Mouse (Mus musculus): ENCODE results near the gene Oard1. TPM values are rescaled to one million over a fixed set of nuclear protein-coding genes. Genes with fewer than 3 reads are reported as not detected.

The Oard1 gene
- total RNA-seq (2021): 10 to 100 TPM; 17.3 to 21.3 TPM
- long read RNA-seq, experiment 1, transcript Oard1-202 (6 exons, 1,324 nt): major isoform, 18 of 37 reads
- long read RNA-seq, experiment 1, partial matches to known transcripts: 4 of 37 reads
- long read RNA-seq, experiment 1, other reads (novel, unspliced or antisense): 12 of 37 reads
- long read RNA-seq, experiment 2, transcript Oard1-202 (6 exons, 1,324 nt): major isoform, 18 of 25 reads
- long read RNA-seq, experiment 2, partial matches to known transcripts: 0 of 25 reads
- long read RNA-seq, experiment 2, other reads (novel, unspliced or antisense): 6 of 25 reads

DNA sequence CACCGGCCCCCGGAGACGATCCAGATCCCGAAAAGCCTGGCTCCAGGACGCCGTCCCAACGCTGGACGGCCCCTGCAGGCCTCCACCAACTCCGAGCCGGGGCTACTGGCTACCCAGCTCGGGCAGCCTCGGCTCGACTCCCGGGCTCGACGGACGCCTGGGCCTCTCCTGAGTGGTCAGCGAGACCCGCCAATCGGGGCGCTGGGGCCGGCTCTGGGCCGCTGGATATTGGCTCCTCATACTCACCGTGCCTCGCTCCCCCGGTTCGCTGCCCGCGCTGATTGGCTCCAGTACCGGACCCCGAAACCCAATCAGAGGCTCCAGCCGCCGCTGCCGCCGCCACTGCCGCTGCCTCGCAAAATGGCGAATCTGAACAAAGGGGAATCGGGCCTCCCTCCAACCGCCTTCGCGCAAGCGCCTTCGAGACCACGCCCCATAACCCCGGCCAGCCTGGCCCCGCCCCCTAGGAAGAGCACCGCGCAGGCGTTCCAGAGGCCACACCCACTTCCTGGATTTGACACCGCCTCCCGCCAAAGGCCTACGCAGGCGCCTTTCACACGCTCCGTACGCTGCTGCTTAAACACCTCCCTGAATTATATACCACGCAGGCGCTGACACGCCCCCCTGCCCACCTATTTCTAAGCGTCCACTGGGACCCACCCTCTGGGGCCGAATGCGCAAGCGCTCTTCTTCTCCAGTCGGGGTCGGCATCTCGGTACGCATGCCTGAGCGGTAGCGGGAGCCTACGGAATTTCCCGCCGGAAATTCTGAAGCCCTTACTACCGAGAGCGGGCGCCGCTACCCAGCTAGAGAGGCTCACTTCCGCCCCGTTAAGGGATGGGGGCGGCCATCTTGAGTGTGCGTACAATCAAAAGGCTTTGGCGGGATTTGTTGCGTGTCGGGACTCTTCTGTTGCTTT is at the start of gene Oard1, which contains the start of gene Nfya:
Gene Oard1 (plus strand): TSS at position 635 of the 919 bp plus-strand sequence.
Gene Nfya (minus strand): TSS at position 527 of the 919 bp plus-strand sequence.
- DNase-seq: peak; percentile 100

DNA sequence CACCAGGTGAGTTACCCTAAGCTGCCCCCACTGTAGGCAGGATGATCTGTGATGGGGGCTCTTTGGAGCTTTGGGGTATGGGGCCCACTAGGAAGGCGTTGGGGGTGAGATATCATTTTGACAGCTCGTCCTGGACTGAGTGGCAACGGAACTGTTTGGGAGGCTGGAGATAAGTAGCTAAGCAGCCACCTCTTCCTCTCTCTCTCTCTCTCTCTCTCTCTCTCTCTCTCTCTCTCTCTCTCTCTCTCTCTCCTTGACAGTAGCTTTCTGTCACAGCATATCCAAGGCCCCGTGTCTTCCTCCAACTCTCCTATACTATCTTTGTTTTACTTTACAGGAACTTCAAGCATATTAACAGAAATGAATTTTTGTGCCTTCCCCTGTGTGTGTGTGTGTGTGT is 49.4 kb upstream of the Oard1 start:
- no peak for DNase-seq

DNA sequence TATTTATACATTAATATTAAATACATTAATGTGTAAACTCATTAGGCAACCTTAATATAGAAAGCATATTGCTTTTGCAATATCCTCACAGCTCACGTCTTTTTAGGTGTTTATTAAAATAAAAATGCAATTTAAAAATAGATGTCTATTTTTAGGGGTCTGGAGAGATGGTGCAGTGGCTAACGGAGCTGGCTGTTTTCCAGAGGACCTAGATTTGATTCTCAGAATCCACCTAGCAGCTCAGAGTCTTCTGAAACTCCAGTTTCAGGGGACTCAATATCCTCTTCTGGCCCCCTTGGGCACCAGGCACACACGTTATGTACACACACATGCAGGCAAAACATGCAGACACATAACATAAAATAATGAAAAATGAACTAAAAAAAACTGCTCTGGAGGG is 47.5 kb upstream of the Oard1 start:
- DNase-seq: peak; percentile 33 to 38

DNA sequence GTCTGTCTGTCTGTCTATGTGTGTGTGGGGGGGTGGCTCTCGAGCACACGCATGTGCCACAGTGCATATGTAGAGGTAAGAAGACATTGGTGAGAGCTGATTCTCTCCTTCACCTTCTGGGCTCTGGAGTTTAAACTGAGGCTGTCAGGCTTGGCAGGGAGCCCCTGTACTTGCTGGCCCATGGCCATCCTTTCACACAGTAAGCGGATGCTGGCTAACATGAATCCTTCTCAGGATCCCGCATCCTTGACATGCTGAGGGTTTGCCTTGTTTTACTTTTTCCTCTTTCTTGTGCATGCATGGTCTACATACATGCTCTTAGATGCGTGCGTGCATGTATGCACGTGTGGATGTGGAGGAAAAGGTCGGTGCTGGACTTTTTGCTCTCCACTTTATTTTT is 46.8 kb upstream of the Oard1 start:
- peak; percentile 50 to 72 for DNase-seq

DNA sequence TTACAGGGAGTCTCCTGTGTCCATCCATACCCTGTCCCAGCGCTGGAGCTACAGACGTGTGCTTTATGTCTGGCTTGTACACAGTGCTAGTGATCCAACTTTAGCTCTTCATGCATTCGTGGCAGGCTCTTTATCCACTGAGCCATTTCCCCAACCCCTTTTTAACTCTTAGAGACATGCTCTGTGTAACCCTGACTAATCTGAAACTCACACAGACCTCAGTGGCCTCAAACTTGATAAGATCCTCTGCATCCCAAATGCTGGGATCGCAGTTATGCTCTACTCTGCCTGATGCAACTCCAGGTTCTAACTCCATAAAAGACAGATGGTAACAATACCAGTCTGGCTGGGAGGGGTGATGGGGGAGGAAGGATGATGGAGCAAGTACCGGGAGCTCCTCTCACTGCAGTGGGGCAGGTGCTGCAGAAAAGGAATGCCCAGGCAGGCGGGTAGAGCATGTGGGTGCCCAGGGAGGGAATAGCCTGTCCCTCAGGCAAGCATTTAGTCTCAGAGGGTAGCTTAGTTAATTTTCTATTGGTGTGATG is 46.3 kb upstream of the Oard1 start:
- DNase-seq: no peak

DNA sequence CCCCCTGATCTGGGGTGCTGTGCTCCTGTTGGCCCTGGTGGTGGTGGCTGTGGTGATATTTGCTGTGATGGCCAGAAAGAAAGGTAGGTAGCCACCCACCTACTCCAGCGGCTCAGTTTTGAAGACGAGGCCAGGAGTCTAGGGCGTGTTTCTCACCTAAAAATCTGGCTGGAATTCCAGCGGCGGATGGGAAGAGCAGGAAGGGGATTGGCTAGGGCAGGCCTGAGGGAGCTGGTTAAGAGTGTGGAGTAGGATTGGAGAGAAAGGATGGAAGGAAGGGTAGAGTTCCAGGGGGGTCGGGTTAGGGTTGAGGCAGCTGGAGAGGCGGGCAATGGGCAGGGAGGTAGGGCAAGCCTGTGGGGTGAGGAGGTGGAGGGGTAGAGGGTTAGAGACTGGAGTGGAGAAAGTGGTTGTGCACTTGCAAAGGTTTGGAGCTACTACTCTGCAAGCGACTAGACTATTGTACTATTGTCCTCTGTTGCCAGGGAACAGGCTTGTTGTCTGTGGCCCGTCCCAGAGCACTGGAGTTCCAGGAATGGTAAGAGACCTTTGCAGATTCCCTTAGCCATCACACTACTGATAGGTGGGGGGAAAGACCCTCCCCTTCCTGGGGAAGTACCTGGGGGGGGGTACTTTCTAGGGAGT is 44.2 kb upstream of the Oard1 start:
- no peak for DNase-seq

DNA sequence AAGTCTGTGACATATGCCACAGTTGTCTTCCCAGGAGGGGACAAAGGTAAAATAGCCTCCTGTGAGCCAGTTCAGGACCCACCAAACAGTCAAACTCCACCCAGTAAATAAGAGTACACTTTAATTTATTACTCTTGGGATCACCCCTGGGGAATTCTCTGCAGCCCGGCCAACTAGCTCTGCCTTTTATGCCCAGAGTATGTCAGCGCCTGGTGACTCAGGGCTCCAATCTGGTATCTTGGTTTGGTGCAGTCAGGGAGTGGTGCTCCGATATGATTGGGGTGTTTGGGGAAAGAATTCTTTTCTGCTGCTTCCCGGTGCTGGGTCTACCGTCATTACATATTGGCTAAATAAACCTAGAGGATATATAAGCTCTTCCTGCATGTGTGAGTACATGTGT is 43.0 kb upstream of the Oard1 start:
- DNase-seq: no peak

DNA sequence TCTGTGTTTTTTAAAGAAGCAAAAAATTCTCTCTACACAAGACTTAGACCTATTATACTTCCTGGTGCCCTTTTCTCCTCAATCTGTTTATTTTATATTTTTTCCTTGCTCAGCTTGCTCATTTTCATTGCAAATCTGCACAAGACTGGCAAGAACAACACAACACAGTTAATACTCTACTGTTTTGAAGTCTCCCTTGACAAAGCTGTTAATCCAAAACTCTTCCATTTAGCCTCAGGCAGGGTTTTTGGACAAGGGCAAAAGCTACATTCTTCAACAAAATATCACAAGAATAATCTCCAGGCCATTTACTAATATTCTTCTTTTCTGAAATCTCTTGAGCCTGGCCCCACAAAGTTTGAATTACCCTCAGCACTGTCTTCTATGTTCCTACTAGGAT is 38.2 kb upstream of the Oard1 start:
- DNase-seq: no peak

DNA sequence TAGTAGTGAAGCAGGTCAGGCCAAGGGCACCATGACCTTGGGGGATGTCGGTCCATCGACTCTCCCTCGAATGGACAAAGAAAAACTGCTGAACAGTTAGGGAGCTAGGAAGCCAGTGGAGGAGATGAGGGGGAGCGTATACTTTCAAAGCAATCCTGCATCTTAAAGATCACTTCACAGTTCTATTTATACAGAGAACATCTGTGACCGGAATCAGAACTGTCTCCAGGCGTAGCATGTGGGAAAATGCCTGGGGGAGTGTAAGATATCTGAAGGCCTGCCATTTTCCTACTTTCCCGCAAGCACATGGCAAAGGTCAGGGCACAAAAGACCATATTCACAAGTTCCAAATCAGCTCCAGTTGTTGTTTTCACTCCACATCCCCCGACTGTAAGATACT is 36.8 kb upstream of the Oard1 start:
- no peak for DNase-seq

DNA sequence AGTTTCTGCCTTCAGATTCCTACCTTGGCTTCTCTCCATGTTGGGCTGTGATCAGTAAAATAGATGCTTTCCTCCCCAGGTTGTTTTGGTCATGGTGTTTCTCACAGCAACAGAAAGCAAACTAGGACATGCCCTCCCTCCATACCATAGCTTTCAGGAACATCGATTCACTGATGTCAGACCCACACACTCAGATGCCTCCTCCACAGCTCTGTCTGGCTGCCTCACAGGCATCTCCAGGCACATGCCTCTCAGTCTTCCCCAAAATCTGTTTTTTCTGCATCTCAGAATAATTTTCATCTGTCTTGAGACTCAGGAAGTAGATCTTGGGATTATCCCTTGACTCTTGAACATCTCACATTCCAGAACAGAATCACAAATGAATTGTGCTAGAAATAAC is 33.7 kb upstream of the Oard1 start:
- DNase-seq: no peak

DNA sequence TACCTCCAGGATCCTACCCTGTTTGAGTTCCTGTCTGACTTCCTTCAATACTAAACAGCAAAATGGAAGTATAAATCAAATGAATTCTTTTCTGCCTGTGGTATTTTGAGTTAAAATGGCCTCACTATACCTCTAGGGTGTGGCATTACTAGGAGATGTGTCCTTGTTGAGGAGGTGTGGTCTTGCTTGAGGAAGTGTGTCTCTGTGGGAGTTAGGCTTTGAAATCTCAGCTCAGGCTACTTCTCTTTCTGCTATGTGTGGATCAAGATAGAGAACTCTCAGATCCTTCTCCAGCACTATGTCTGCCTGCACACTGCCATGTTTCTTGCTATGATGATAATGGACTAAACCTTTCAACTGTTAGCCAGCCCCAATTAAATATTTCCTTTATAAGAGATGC is 30.8 kb upstream of the Oard1 start:
- no peak for DNase-seq

DNA sequence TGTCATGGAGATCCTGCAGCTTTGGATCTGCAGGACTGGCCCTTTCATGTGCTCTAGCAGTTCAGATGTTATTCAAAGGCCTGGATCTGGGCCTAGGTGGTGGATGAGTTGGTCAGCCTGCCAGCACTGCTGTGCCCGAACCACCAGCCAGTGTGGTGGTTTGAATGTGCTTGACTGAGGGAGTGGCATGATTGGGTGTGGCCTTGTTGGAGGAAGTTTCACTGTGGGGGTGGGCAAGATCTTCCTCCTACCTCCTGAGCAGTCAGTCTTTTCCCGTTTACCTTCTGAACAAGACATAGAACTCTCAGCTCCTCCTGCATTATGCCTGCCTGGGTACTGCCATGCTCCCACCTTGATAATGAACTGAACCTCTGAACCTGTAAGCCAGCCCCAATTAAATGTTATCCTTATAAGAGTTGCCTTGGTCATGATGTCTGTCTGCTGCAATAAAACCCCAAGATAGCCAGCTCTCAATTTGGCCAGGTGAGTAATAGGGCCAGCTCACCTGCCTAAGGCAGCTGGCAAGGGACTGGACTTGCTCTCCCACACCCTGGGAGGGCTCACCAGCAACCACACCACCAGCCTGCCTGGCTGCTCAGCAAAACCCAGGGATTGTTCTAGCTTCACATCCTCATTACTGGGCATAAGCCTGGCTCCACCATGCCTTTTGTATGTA is 23.9 kb upstream of the Oard1 start:
- peak in 1 of 2 experiments; percentile 7 for DNase-seq

DNA sequence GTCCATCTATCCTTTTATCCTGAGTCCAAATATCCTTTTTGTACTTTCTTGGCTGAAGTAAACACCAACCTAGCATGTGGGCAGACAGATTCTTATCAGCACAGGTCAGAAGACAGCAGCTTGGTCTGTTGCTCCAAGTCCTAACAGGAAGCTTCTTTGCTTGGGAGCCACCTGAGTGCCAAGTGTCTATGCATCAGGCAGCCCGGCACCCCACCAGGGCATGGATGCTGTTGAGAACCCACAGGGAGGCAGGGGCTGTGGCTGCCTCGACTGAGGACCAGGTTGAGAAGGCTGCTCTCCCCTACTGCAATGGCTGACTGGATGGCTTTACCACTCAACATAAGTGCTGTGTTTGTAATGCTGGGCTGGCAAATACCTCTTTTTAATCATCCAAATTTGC is 21.1 kb upstream of the Oard1 start:
- DNase-seq: no peak

DNA sequence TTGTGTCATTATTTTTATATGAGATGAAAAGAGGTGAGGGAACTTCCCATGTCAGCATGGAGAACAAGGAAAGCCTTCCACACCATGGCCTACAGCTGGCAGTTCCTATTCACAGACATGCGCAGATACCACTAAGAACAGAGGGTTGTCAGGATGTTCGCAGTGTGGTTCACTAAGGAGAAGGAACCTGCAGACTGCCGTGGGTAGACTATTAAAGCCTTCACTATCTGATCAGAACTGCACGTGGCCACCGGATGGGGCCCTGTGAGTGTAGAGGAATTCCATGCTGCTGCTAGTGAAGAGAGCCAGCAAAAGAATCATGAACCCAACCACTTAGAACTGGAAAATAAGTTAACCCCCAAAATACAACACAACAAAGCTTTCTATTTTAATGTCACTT is 20.4 kb upstream of the Oard1 start:
- no peak for DNase-seq

DNA sequence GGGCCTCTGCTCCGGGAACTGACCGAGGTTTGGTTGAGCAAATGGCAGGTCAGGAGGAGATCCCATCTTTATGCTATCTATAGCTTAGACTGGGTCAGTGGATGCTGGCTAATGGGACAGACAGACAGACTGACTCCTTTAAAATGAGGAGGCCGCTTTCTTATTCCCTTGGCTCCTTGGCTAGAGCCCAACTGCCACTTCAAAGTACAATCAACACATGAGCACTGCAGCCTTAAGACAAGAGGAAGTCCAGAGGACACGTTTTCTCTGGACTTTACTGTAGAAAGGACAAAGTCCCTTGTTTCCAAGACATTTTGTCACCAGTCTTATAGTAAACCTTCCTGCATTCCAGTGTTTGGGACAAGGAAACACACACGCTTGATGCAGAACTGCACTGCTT is 18.4 kb upstream of the Oard1 start:
- DNase-seq: no peak

DNA sequence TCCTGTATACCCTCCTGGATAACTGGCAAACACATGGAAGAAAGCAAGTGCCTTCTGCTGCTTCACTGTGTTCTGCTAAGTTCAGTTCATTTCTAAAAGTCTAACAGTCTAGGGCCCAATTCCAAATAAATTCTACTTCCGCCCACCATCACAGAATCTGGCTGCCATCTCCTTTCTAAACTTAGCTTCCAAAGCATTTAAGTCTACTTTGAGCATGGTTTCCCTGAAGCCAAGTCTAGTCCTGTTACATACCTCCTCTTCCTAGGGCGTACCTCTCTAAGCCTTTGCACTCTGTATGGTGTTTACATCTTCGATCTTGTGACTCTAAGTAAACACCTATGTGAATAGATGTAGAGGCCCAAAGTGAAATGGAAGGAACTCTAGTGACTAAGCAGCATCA is 17.2 kb upstream of the Oard1 start:
- DNase-seq: no peak

DNA sequence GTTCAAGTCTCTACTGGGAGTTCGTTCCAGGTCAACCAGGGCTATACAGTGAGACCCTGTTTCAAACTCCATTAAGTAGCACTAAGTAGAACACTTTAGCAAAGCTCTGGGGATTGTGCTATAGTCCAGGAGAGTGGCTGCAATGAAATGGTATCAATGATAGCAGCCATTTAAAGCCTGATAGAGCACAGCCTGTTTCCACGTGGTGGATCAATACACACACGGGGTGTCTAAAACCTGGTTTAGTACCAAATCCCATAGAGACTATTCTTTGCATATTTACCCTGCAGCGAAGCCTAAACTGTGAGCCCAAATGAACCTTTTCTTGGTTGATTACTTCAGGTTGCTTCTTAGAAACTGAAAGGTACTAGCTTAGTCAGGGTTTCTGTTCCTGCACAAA is 8.1 kb upstream of the Oard1 start:
- no peak for DNase-seq

DNA sequence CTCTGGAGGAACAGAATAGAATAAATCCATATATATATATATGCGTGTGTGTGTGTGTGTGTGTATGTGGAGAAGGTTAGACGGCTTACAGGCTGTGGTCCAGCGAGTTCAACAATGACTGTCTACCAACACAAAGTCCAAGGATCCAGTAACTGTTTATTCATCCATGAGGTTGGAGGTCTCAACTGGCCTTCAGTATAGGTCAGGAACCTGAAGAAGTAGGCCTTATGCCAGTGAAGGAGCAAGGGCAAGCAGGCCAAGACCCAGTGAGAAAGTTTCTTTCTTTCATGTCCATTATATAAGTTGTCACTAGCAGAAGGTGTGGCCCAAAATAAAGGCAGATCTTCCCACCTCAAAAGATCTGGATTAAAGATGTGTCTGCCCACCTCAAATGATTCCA is 7.1 kb upstream of the Oard1 start:
- DNase-seq: no peak

DNA sequence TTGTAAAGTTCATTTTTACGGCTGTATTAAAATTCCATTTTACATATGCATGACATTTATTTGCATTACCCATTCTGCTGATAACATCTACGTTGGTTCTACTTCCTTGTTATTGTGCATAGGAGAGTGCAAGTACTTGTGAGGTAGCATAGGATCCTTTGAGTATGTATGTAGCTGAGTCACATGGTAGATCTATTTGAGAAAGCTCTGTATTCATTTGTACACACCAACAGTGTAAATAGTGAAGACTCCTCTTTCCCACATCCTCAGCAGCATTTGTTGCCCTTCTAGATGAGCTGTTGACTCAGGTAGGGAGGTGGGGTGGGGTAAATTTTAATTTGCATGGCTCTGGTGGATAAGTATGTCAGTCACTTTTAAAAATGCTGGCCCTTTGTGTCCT is 6.0 kb upstream of the Oard1 start:
- no peak for DNase-seq

DNA sequence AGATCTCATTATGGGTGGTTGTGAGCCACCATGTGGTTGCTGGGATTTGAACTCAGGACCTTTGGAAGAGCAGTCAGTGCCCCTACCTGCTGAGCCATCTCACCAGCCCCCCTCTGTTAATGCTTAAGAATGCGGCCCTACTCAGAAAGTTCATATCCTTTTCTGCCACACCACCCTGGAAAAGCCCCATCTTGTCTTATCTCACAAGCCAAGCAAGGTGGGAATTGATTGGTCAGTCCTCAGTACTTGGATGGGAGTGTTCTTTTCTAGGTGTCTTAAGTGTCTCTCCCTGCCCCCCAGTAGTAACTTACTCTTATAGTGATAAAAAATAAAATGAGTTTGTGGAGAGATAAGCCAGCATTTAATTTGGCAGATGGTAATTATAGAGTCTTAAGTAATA is 5.1 kb upstream of the Oard1 start:
- no peak for DNase-seq

DNA sequence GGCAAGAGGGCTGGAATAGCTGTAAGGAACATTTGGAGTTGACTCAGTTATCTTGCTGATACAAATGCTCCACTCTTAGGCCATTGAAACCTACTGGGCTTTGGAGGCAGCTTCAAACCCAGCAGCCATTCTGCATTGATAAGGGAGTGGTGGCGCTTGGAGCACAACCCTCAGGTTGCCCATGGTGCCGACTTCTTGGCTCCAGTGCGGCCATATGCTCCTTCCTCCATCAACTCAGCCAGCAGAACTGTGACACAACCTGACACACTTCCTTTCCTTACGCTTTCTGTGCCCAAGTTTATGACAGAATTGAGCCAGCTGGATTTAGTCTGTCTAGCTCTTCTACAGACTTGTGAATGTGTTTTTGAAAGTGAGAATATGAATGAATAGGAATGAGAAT is 2.7 kb upstream of the Oard1 start:
- no peak for DNase-seq

DNA sequence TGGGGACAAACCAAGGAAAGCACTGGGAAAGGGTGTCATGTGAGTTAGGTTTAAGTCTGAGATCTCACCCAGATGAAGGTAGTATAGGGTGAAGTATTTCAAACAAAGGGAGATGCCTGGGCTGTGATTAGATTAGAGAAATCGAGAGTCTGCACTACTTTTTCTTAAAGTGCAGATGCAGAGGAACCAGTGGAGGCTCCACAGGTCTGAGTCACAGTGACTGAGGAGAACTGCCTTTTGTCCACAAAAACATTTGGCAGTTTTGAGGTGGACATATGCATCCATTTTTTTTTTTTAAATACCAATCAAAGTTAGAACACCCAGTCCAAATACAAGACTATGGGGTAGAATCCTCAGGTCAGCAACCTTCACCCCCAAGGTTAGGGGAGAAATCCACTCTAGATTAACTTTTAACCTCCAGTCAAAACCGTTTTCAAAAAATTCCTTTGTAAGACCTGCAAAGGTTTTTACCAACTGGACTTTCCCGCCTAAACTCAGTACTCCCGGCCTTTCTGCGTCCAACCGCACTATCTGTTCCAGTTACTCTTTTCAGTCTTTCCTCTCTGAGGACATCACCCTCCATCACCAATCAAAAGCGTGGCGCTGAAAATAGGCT is 1.8 kb upstream of the Oard1 start:
- DNase-seq: no peak
